Mouse (Mus musculus) spleen, adult 2 months (tissue): Measurements from ENCODE around the gene Rbpj.

Experiments used
- CTCF ChIP-seq: fragments of 200-500 bp; IDR thresholded peaks from 2 replicates; pipeline ENCODE4 v1.5.1; 2011; ENCODE audit warnings: mild to moderate bottlenecking, inconsistent platforms; ENCODE audit not compliant: insufficient read depth, insufficient read length, insufficient replicate concordance; ENCODE audit errors: extremely low read depth
- POLR2A ChIP-seq: fragments of 200-500 bp; IDR thresholded peaks from 2 replicates; pipeline ENCODE4 v1.6.1; 2011; ENCODE audit warnings: low read depth, low read length, inconsistent platforms

DNA sequence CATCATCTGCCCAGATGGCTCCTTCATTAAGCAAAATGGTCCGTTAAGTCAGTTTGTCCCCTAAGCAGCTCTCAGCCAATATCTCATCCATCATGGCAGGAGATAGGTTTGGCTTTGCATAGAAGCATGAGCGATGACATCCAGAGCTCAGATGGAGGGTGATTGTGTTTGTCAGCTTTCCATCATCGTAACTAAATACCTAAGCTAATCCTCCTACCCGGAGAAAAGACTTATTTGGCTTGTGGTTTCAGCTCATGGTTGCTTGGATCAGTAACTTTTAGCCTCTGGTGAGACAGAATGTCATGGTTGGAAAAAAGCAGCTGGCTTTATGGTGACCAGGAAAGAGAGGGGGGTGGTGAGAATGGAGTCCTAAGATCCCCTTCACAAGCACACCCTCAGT is 33.5 kb upstream of the Rbpj start:
- TF ChIP-seq CTCF (no peak), POLR2A (no peak)
